Mouse (Mus musculus) liver, embryonic 13.5 days (tissue): ENCODE measurements around the gene Clps. TPM values are rescaled to one million over a fixed set of nuclear protein-coding genes. Genes with fewer than 3 reads are reported as not detected.
A peak's percentile ranks its signal among the peaks of the same experiment; 100 is the strongest.
"Not testable (repeated sequence)": the region's sequence is repeated elsewhere in the genome, so short reads cannot be mapped to it uniquely, and the experiment has no call there.

ENCODE experiments used
- ATAC-seq: fragments of 200-750 bp; cut with Nextera tagmentation; 2 replicates; pipeline ENCODE4 v1.8.0; 2017; ENCODE audit warnings: low read depth, mild to moderate bottlenecking, moderate number of reproducible peaks, moderate library complexity
- DNase-seq: peaks from one replicate; pipeline ENCODE4 v3.0.0; 2022
- H3K27ac ChIP-seq: fragments of 300-500 bp; sonication (generic); 2 replicates; pipeline ENCODE4 v1.5.1; 2015; ENCODE audit warnings: moderate library complexity, mild to moderate bottlenecking, inconsistent platforms
- H3K27me3 ChIP-seq: fragments of 300-500 bp; sonication (generic); 2 replicates; pipeline ENCODE4 v1.6.1; 2015; ENCODE audit warnings: mild to moderate bottlenecking, inconsistent platforms
- H3K36me3 ChIP-seq: fragments of 300-500 bp; sonication (generic); 2 replicates; pipeline ENCODE4 v1.6.1; 2015; ENCODE audit warnings: mild to moderate bottlenecking, inconsistent platforms
- H3K4me1 ChIP-seq: fragments of 300-500 bp; sonication (generic); replicated peaks from 2 replicates; pipeline ENCODE4 v1.6.1; 2015; ENCODE audit warnings: inconsistent platforms
- H3K4me2 ChIP-seq: fragments of 300-500 bp; sonication (generic); 2 replicates; pipeline ENCODE4 v1.6.1; 2015; ENCODE audit warnings: inconsistent platforms, mild to moderate bottlenecking, moderate library complexity
- H3K4me3 ChIP-seq: fragments of 300-500 bp; sonication (generic); replicated peaks from 2 replicates; pipeline ENCODE4 v1.5.1; 2015; ENCODE audit warnings: mild to moderate bottlenecking, inconsistent platforms
- H3K9ac ChIP-seq: fragments of 300-500 bp; sonication (generic); 2 replicates; pipeline ENCODE4 v1.6.1; 2015; ENCODE audit warnings: mild to moderate bottlenecking, inconsistent platforms
- H3K9me3 ChIP-seq: fragments of 300-500 bp; sonication (generic); replicated peaks from 2 replicates; pipeline ENCODE4 v1.6.1; 2016; ENCODE audit warnings: inconsistent platforms
- WGBS: fragments of 180-500 bp; shearing (Covaris S2); methylation state at CpG from one replicate; pipeline ENCODE4 v1.1.7; 2015; ENCODE audit not compliant: insufficient replicate concordance; 5-methylcytosine and 5-hydroxymethylcytosine counted together
- polyA plus RNA-seq: library from polyadenylated mRNA; unstranded; fragments of >200 nt; fragmentation: Nextera tagmentation; extraction: Ambion mirVana; gene quantifications from 2 replicates; pipeline ENCODE4 v1.2.1, GENCODE M21; 2015

Clps gene
- polyA plus RNA-seq, 1 experiment from 2014 or later = 3.2 TPM

- peak within 1 kb of the TSS; percentile 19 for H3K4me3 ChIP-seq
- ATAC-seq = peak; percentile 51
- H3K9ac ChIP-seq = no peak within 1 kb of the TSS
- H3K27ac ChIP-seq = no peak within 1 kb of the TSS
- H3K4me1 ChIP-seq = peaks cover 6% of the 10 kb centered on the region; the same call in 1 of the 2 replicates
- no peaks in the 10 kb centered on the region for H3K36me3 ChIP-seq
- no peaks in the 10 kb centered on the region for H3K27me3 ChIP-seq
- peak; percentile 38 for DNase-seq
- peak within 1 kb of the TSS; percentile 46 for H3K4me2 ChIP-seq
- 13% methylated on average over 49 of the region's 50 CpGs for WGBS
- no peaks in the 10 kb centered on the region for H3K9me3 ChIP-seq
Observed at GRCm38 (mm10) chr17:28575244-28576125, 14.9 kb upstream of the Clps start, which contains the start of gene Lhfpl5. Lhfpl5 (plus strand) TSS chr17:28575641.

- DNase-seq (no peak), ATAC-seq (no peak)
- Histone ChIP-seq H3K9ac (no peak overlapping the region), H3K4me2 (no peak overlapping the region), H3K27me3 (no peaks in the 10 kb centered on the region), H3K27ac (no peak overlapping the region), H3K36me3 (no peaks in the 10 kb centered on the region), H3K4me1 (peaks cover 6% of the 10 kb centered on the region; the same call in 1 of the 2 replicates), H3K9me3 (no peaks in the 10 kb centered on the region), H3K4me3 (no peak overlapping the region)
- 69% methylated on average over 6 of the region's 6 CpGs for WGBS
Observed at GRCm38 (mm10) chr17:28572941-28573340, 12.4 kb upstream of the Clps start.

GRCm38 (mm10) chr17:28572521-28572920 is 12.0 kb upstream of the Clps start:
- no peak for DNase-seq
- ATAC-seq = no peak
- Histone ChIP-seq H3K4me2 (no peak overlapping the region), H3K27me3 (no peaks in the 10 kb centered on the region), H3K4me1 (peaks cover 6% of the 10 kb centered on the region; the same call in 1 of the 2 replicates), H3K36me3 (no peaks in the 10 kb centered on the region), H3K4me3 (no peak overlapping the region), H3K9ac (no peak overlapping the region), H3K9me3 (no peaks in the 10 kb centered on the region), H3K27ac (no peak overlapping the region)
- 56% methylated on average over 7 of the region's 7 CpGs for WGBS

GRCm38 (mm10) chr17:28571868-28572267 is 11.3 kb upstream of the Clps start:
- H3K4me2 ChIP-seq = no peak overlapping the region
- no peak overlapping the region for H3K4me3 ChIP-seq
- 59% methylated on average over 3 of the region's 3 CpGs for WGBS
- DNase-seq (no peak), ATAC-seq (no peak)
- H3K4me1 ChIP-seq = peaks cover 6% of the 10 kb centered on the region; the same call in 1 of the 2 replicates
- H3K27ac ChIP-seq = no peak overlapping the region
- no peaks in the 10 kb centered on the region for H3K9me3 ChIP-seq
- no peaks in the 10 kb centered on the region for H3K36me3 ChIP-seq
- no peaks in the 10 kb centered on the region for H3K27me3 ChIP-seq
- H3K9ac ChIP-seq = no peak overlapping the region

GRCm38 (mm10) chr17:28567541-28567940 is 7.0 kb upstream of the Clps start:
- Histone ChIP-seq H3K27ac (peak overlapping the region; percentile 12; the same call in 1 of the 2 replicates), H3K4me1 (no peaks in the 10 kb centered on the region), H3K4me2 (no peak overlapping the region), H3K9ac (no peak overlapping the region), H3K4me3 (no peak overlapping the region), H3K36me3 (no peaks in the 10 kb centered on the region), H3K9me3 (no peaks in the 10 kb centered on the region), H3K27me3 (no peaks in the 10 kb centered on the region)
- 40% methylated on average over 3 of the region's 3 CpGs for WGBS
- DNase-seq (no peak), ATAC-seq (no peak)

GRCm38 (mm10) chr17:28565181-28565580 is 4.6 kb upstream of the Clps start:
- no peak for ATAC-seq

GRCm38 (mm10) chr17:28561613-28562012 is 1.0 kb upstream of the Clps start:
- DNase-seq (no peak), ATAC-seq (no peak)
- Histone ChIP-seq H3K36me3 (no peaks in the 10 kb centered on the region), H3K9me3 (no peaks in the 10 kb centered on the region), H3K9ac (no peak overlapping the region), H3K4me1 (peaks cover 12% of the 10 kb centered on the region), H3K4me2 (no peak overlapping the region), H3K4me3 (no peak overlapping the region), H3K27ac (0 out of 2 replicates have a peak overlapping the region, but pooled peaks have one; percentile 12), H3K27me3 (no peaks in the 10 kb centered on the region)
- WGBS = 56% methylated on average over 7 of the region's 7 CpGs

More at GRCm38 (mm10) chr17:28565181-28565580, 4.6 kb upstream of the Clps start:
- Histone ChIP-seq H3K27ac (no peak overlapping the region), H3K36me3 (no peaks in the 10 kb centered on the region), H3K4me2 (no peak overlapping the region), H3K4me3 (no peak overlapping the region), H3K9me3 (no peaks in the 10 kb centered on the region), H3K4me1 (peaks cover 6% of the 10 kb centered on the region; the same call in 1 of the 2 replicates), H3K9ac (no peak overlapping the region), H3K27me3 (no peaks in the 10 kb centered on the region)
- no peak for DNase-seq

- 61% methylated on average over 6 of the region's 6 CpGs for WGBS
- H3K4me2 ChIP-seq = no peak overlapping the region
- no peaks in the 10 kb centered on the region for H3K9me3 ChIP-seq
- H3K4me1 ChIP-seq = peaks cover 17% of the 10 kb centered on the region
- no peaks in the 10 kb centered on the region for H3K27me3 ChIP-seq
- no peak overlapping the region for H3K9ac ChIP-seq
- no peaks in the 10 kb centered on the region for H3K36me3 ChIP-seq
- ATAC-seq (no peak), DNase-seq (no peak)
- no peak overlapping the region for H3K4me3 ChIP-seq
- H3K27ac ChIP-seq = no peak overlapping the region
Observed at GRCm38 (mm10) chr17:28557772-28558171, 2.8 kb downstream of the Clps start.

GRCm38 (mm10) chr17:28556635-28557396 is 3.8 kb downstream of the Clps start:
- ATAC-seq = no peak
- H3K27ac ChIP-seq = no peak overlapping the region
- no peaks in the 10 kb centered on the region for H3K27me3 ChIP-seq
- no peak overlapping the region for H3K4me3 ChIP-seq
- no peaks in the 10 kb centered on the region for H3K9me3 ChIP-seq
- no peak for DNase-seq
- no peaks in the 10 kb centered on the region for H3K36me3 ChIP-seq
- H3K4me1 ChIP-seq = peaks cover 17% of the 10 kb centered on the region
- 25% methylated on average over 6 of the region's 6 CpGs for WGBS
- H3K4me2 ChIP-seq = no peak overlapping the region
- no peak overlapping the region for H3K9ac ChIP-seq

GRCm38 (mm10) chr17:28554021-28554420 is 6.5 kb downstream of the Clps start:
- not testable (repeated sequence) for ATAC-seq, H3K9ac ChIP-seq, DNase-seq, H3K36me3 ChIP-seq, H3K4me3 ChIP-seq, H3K9me3 ChIP-seq, H3K27ac ChIP-seq, H3K4me2 ChIP-seq, H3K27me3 ChIP-seq
- peaks cover 10% of the 10 kb centered on the region for H3K4me1 ChIP-seq
- WGBS = 76% methylated on average over 4 of the region's 4 CpGs

GRCm38 (mm10) chr17:28553040-28553793 is 7.3 kb downstream of the Clps start:
- Histone ChIP-seq H3K9ac (no peak overlapping the region), H3K36me3 (no peaks in the 10 kb centered on the region), H3K4me2 (no peak overlapping the region), H3K27me3 (peaks cover 4% of the 10 kb centered on the region; the same call in 1 of the 2 replicates), H3K4me1 (peaks cover 10% of the 10 kb centered on the region), H3K27ac (no peak overlapping the region), H3K4me3 (no peak overlapping the region), H3K9me3 (no peaks in the 10 kb centered on the region)
- no peak for ATAC-seq
- peak; percentile 29 for DNase-seq
- WGBS = 8% methylated on average over 14 of the region's 14 CpGs
